Mouse (Mus musculus) CH12.LX (cell line): ENCODE results near the gene Cacna1c.

ENCODE experiments used
- CHD2 ChIP-seq: IDR thresholded peaks from 2 replicates; pipeline ENCODE4 v1.6.1; 2011; ENCODE audit warnings: low read length, improper control_type of control experiment
- CTCF ChIP-seq, 2 experiments: IDR thresholded peaks in 1 of 2; conservative IDR thresholded peaks in 1 of 2; 2 replicates each; pipeline ENCODE4 v1.5.1; 2011 to 2012; ENCODE audit warnings: low read depth in 2 of 2, low read length in 2 of 2, improper control_type of control experiment in 1 of 2, inconsistent platforms in 1 of 2, mild to moderate bottlenecking in 1 of 2, moderate library complexity in 1 of 2
- EP300 ChIP-seq: IDR thresholded peaks from 2 replicates; pipeline ENCODE4 v1.6.1; 2011; ENCODE audit warnings: low read length, improper control_type of control experiment
- JUN ChIP-seq: IDR thresholded peaks from 2 replicates; pipeline ENCODE4 v1.6.1; 2011; ENCODE audit warnings: low read depth, mild to moderate bottlenecking, low read length, improper control_type of control experiment, moderate library complexity; ENCODE audit not compliant: insufficient read depth
- MEF2A ChIP-seq: IDR thresholded peaks from 2 replicates; pipeline ENCODE4 v1.6.1; 2014; ENCODE audit warnings: low read depth, mild to moderate bottlenecking, inconsistent platforms, low read length, improper control_type of control experiment, borderline replicate concordance
- MXI1 ChIP-seq: IDR thresholded peaks from 2 replicates; pipeline ENCODE4 v1.6.1; 2011; ENCODE audit warnings: mild to moderate bottlenecking, low read depth, low read length, improper control_type of control experiment
- NELFE ChIP-seq: IDR thresholded peaks from 2 replicates; pipeline ENCODE4 v1.6.1; 2011; ENCODE audit warnings: low read depth, low read length, improper control_type of control experiment
- NRF1 ChIP-seq: IDR thresholded peaks from 2 replicates; pipeline ENCODE4 v1.6.1; 2014; ENCODE audit warnings: low read depth, mild to moderate bottlenecking, inconsistent platforms, low read length, improper control_type of control experiment, moderate library complexity
- POLR2A ChIP-seq: IDR thresholded peaks from 2 replicates; pipeline ENCODE4 v1.6.1; 2011; ENCODE audit warnings: low read depth, mild to moderate bottlenecking, improper control_type of control experiment, low read length
- RAD21 ChIP-seq: IDR thresholded peaks from 2 replicates; pipeline ENCODE4 v1.6.1; 2011; ENCODE audit warnings: low read depth, mild to moderate bottlenecking, low read length, improper control_type of control experiment, moderate library complexity
- TCF12 ChIP-seq: IDR thresholded peaks from 2 replicates; pipeline ENCODE4 v1.6.1; 2014; ENCODE audit warnings: low read depth, mild to moderate bottlenecking, inconsistent platforms, low read length, improper control_type of control experiment
- ZC3H11A ChIP-seq: IDR thresholded peaks from 2 replicates; pipeline ENCODE4 v1.6.1; 2012; ENCODE audit warnings: low read depth, mild to moderate bottlenecking, inconsistent platforms, low read length, improper control_type of control experiment
- ZNF384 ChIP-seq: IDR thresholded peaks from 2 replicates; pipeline ENCODE4 v1.6.1; 2012; ENCODE audit warnings: low read depth, low read length, improper control_type of control experiment, inconsistent platforms

- no peak for TF ChIP-seq POLR2A
- TF ChIP-seq CTCF (conservative IDR thresholded peaks at IDR 0.05 in 1 of 2, IDR thresholded peaks at IDR 0.05 in 1 of 2; ENCODE audit: low read depth in 2 of 2, low read length in 2 of 2), result no peak
- no peak for TF ChIP-seq CHD2
- no peak for TF ChIP-seq ZC3H11A
- TF ChIP-seq TCF12, result no peak
- TF ChIP-seq NRF1, result no peak
- TF ChIP-seq MXI1, result no peak
- no peak for TF ChIP-seq EP300
- no peak for TF ChIP-seq MEF2A
- no peak for TF ChIP-seq JUN
- TF ChIP-seq RAD21, result no peak
- TF ChIP-seq ZNF384, result no peak
- TF ChIP-seq NELFE, result no peak
These were observed 329.3 kb downstream of the Cacna1c start for GRCm38 (mm10) chr6:118866889-118867288.
